Comparison of ENCODE assay signal across 21 mouse cellular contexts in the genomic region with DNA sequence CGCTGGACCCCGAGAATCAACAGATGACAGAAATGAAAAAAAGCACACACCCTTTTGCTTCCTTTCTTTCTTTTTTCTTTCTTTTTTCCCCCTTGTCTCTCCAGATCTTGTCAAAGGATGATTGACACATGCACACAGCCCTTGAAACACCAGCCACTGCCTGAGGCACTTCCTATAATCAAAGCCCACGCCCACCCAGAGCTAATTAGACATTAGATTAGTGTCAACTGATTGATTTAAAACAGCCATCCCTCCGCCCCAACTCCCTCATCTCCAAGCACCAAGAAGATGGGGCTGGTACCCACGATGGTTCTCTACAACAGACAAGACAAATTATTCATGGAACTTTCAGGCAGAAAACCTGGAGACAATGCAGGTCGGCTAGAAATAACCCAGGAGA.
A peak's percentile ranks its signal among the peaks of the same experiment; 100 is the strongest.
DNase-seq lines count a peak whose midpoint lies in the region; ATAC-seq lines count a peak whose summit lies in the region.
"Had no signal": no experiment of that assay in that cellular context is flagged by ENCODE, and none has a peak within 500 bp of the region (broad histone marks: within the 10 kb centered on the region; RNA-seq: fewer than 3 reads in every experiment).

No protein-coding gene starts in this region.

- WGBS in midbrain, embryonic 10.5 days = 22% methylated on average over 6 of the region's 6 CpGs
- 11% methylated on average over 6 of the region's 6 CpGs for WGBS in midbrain, embryonic 14.5 days
- WGBS in forebrain, embryonic 14.5 days = 4% methylated on average over 6 of the region's 6 CpGs

- peak; percentile 58 for DNase-seq in embryo, embryonic 10 days (ENCODE audit: low spot score)
- DNase-seq in embryo, embryonic 9.5 days (ENCODE audit: extremely low spot score) = no peak
- DNase-seq in midbrain, embryonic 10.5 days (ENCODE audit: low spot score) = no peak
- DNase-seq in midbrain, embryonic 14.5 days = no peak
- peak; percentile 51 for DNase-seq in forebrain, embryonic 14.5 days (ENCODE audit: low spot score)
- DNase-seq in heart, postnatal 25 days (ENCODE audit: low spot score) = no peak
- DNase-seq: adrenal gland, postnatal 14 days; cerebellum, adult 9-10 months; heart, postnatal 4 days; kidney, postnatal 25 days; layer of hippocampus, postnatal 36 days; lung, adult 18-20 months; lung, postnatal 10 days; thymus, postnatal 36 days had no signal

- intact Hi-C loops in heart, postnatal 25 days (cut with DNase I) = no loop called here

- H3K4me3 ChIP-seq in midbrain, embryonic 10.5 days = no peak overlapping the region
- H3K4me3 ChIP-seq in midbrain, embryonic 14.5 days (replicated peaks; ENCODE audit: low read depth, low read length) = no peak overlapping the region
- no peak overlapping the region for H3K4me3 ChIP-seq in forebrain, embryonic 14.5 days (ENCODE audit: low read depth, low read length)
- H3K4me3 ChIP-seq: embryonic facial prominence, embryonic 15.5 days; layer of hippocampus, adult 2 months; limb, embryonic 13.5 days; liver, embryonic 12.5 days; midbrain, embryonic 12.5 days had no signal

- ATAC-seq in midbrain, embryonic 14.5 days (ENCODE audit: low FRiP score, low TSS enrichment) = no peak
- ATAC-seq in forebrain, embryonic 14.5 days = peak; percentile 46; the same call in 1 of the 2 replicates
- no peak for ATAC-seq in erythroblast, adult 5-6 weeks (replicated peaks; ENCODE audit: low FRiP score, poor library complexity, severe bottlenecking)
- ATAC-seq: intestine, postnatal 0 days; liver, embryonic 12.5 days had no signal

- no peaks in the 10 kb centered on the region for H3K36me3 ChIP-seq in midbrain, embryonic 10.5 days
- H3K36me3 ChIP-seq in midbrain, embryonic 14.5 days (ENCODE audit: control insufficient read depth, insufficient read depth, low read length) = no peaks in the 10 kb centered on the region
- no peaks in the 10 kb centered on the region for H3K36me3 ChIP-seq in forebrain, embryonic 14.5 days (ENCODE audit: control insufficient read depth, insufficient read depth, low read length)
- H3K36me3 ChIP-seq: embryonic facial prominence, embryonic 15.5 days; limb, embryonic 13.5 days; liver, embryonic 12.5 days; midbrain, embryonic 12.5 days had no signal

- no peaks in the 10 kb centered on the region for H3K27me3 ChIP-seq in midbrain, embryonic 10.5 days (ENCODE audit: low read depth, poor library complexity, severe bottlenecking)
- no peaks in the 10 kb centered on the region for H3K27me3 ChIP-seq in midbrain, embryonic 14.5 days (ENCODE audit: control insufficient read depth, insufficient read depth, low read length)
- H3K27me3 ChIP-seq in forebrain, embryonic 14.5 days (replicated peaks; ENCODE audit: control insufficient read depth, insufficient read depth, low read length) = no peaks in the 10 kb centered on the region
- H3K27me3 ChIP-seq: limb, embryonic 13.5 days; liver, embryonic 12.5 days; midbrain, embryonic 12.5 days had no signal

- peaks cover 41% of the 10 kb centered on the region for H3K4me1 ChIP-seq in midbrain, embryonic 10.5 days
- peaks cover 10% of the 10 kb centered on the region; the same call in 1 of the 2 replicates for H3K4me1 ChIP-seq in midbrain, embryonic 14.5 days (ENCODE audit: control insufficient read depth, insufficient read depth, low read length)
- H3K4me1 ChIP-seq in forebrain, embryonic 14.5 days (ENCODE audit: control insufficient read depth, insufficient read depth, low read length) = peaks cover 8% of the 10 kb centered on the region; the same call in 1 of the 2 replicates
- H3K4me1 ChIP-seq: embryonic facial prominence, embryonic 15.5 days; liver, embryonic 12.5 days had no signal

- no peaks in the 10 kb centered on the region for H3K9me3 ChIP-seq in midbrain, embryonic 10.5 days (replicated peaks)
- no peaks in the 10 kb centered on the region for H3K9me3 ChIP-seq in midbrain, embryonic 14.5 days (ENCODE audit: control insufficient read depth, low read length)
- H3K9me3 ChIP-seq in forebrain, embryonic 14.5 days (replicated peaks; ENCODE audit: control insufficient read depth, low read length) = no peaks in the 10 kb centered on the region
- H3K9me3 ChIP-seq: embryonic facial prominence, embryonic 15.5 days; limb, embryonic 13.5 days; midbrain, embryonic 12.5 days had no signal

- H3K27ac ChIP-seq in midbrain, embryonic 10.5 days (replicated peaks) = peak overlapping the region; percentile 70
- no peak overlapping the region for H3K27ac ChIP-seq in midbrain, embryonic 14.5 days (replicated peaks; ENCODE audit: low read depth, low read length)
- H3K27ac ChIP-seq in forebrain, embryonic 14.5 days (ENCODE audit: low read depth, low read length) = no peak overlapping the region
- H3K27ac ChIP-seq: embryonic facial prominence, embryonic 15.5 days; layer of hippocampus, adult 2 months; liver, embryonic 12.5 days; midbrain, embryonic 12.5 days had no signal

- no peak overlapping the region for H3K4me2 ChIP-seq in midbrain, embryonic 14.5 days (ENCODE audit: low read length)
- no peak overlapping the region for H3K4me2 ChIP-seq in forebrain, embryonic 14.5 days (ENCODE audit: low read length)
- H3K4me2 ChIP-seq: embryonic facial prominence, embryonic 15.5 days; limb, embryonic 13.5 days; liver, embryonic 12.5 days; midbrain, embryonic 12.5 days had no signal

- H3K9ac ChIP-seq in midbrain, embryonic 14.5 days (replicated peaks; ENCODE audit: low read length) = no peak overlapping the region
- no peak overlapping the region for H3K9ac ChIP-seq in forebrain, embryonic 14.5 days (ENCODE audit: low read length)
- H3K9ac ChIP-seq: embryonic facial prominence, embryonic 15.5 days; limb, embryonic 13.5 days; liver, embryonic 12.5 days; midbrain, embryonic 12.5 days had no signal

Comparison
In these comparisons a context has a peak if more than half of its experiments do, and no peak if none do; other contexts are left out.
1. DNase-seq: peak in embryo, embryonic 10 days (single experiment) and forebrain, embryonic 14.5 days (single experiment); none in embryo, embryonic 9.5 days (single experiment), midbrain, embryonic 10.5 days (single experiment), midbrain, embryonic 14.5 days (single experiment) and heart, postnatal 25 days (single experiment).